Mouse (Mus musculus) hindbrain, embryonic 14.5 days (tissue): ENCODE results near the gene Cd163. TPM values are rescaled to one million over a fixed set of nuclear protein-coding genes. Genes with fewer than 3 reads are reported as not detected.

ENCODE experiments used
- ATAC-seq: fragments of 200-750 bp; cut with Nextera tagmentation; 2 replicates; pipeline ENCODE4 v1.8.0; 2017; ENCODE audit warnings: moderate number of reproducible peaks, mild to moderate bottlenecking, moderate TSS enrichment, moderate library complexity; ENCODE audit not compliant: low FRiP score
- DNase-seq: peaks from one replicate; pipeline ENCODE4 v3.0.0-alpha.2; 2015; ENCODE audit warnings: low spot score
- H3K27ac ChIP-seq: fragments of 300-500 bp; sonication (generic); 2 replicates; pipeline ENCODE4 v1.5.1; 2014; ENCODE audit warnings: mild to moderate bottlenecking, moderate library complexity
- H3K27me3 ChIP-seq: fragments of 300-500 bp; sonication (generic); 2 replicates; pipeline ENCODE4 v1.6.1; 2014; ENCODE audit warnings: mild to moderate bottlenecking, low read length, mixed read lengths; ENCODE audit not compliant: control insufficient read depth, insufficient read depth
- H3K36me3 ChIP-seq: fragments of 300-500 bp; sonication (generic); replicated peaks from 2 replicates; pipeline ENCODE4 v1.6.1; 2014; ENCODE audit not compliant: control insufficient read depth, insufficient read depth
- H3K4me1 ChIP-seq: fragments of 300-500 bp; sonication (generic); replicated peaks from 2 replicates; pipeline ENCODE4 v1.6.1; 2014; ENCODE audit warnings: antibody characterized with exemption, low read length, mixed read lengths; ENCODE audit not compliant: control insufficient read depth, insufficient read depth
- H3K4me2 ChIP-seq: fragments of 300-500 bp; sonication (generic); replicated peaks from 2 replicates; pipeline ENCODE4 v1.6.1; 2014; ENCODE audit warnings: mild to moderate bottlenecking, moderate library complexity
- H3K4me3 ChIP-seq: fragments of 300-500 bp; sonication (generic); replicated peaks from 2 replicates; pipeline ENCODE4 v1.5.1; 2014; ENCODE audit warnings: mild to moderate bottlenecking, low read length
- H3K9ac ChIP-seq: fragments of 300-500 bp; sonication (generic); 2 replicates; pipeline ENCODE4 v1.6.1; 2014
- H3K9me3 ChIP-seq: fragments of 300-500 bp; sonication (generic); 2 replicates; pipeline ENCODE4 v1.6.1; 2016; ENCODE audit warnings: low read length; ENCODE audit not compliant: control insufficient read depth
- WGBS: fragments of 180-500 bp; shearing (Covaris S2); extraction: QIAGEN DNeasy Blood & Tissue Kit; methylation state at CpG from one replicate; pipeline ENCODE4 v1.1.7; 2014; 5-methylcytosine and 5-hydroxymethylcytosine counted together
- polyA plus RNA-seq: library from polyadenylated mRNA; unstranded; fragments of >200 nt; fragmentation: Nextera tagmentation; extraction: Ambion mirVana; gene quantifications from 2 replicates; pipeline ENCODE4 v1.2.1, GENCODE M21; 2014

Gene Cd163
- polyA plus RNA-seq, 1 experiment from 2014 or later, result 0.27 TPM

DNA sequence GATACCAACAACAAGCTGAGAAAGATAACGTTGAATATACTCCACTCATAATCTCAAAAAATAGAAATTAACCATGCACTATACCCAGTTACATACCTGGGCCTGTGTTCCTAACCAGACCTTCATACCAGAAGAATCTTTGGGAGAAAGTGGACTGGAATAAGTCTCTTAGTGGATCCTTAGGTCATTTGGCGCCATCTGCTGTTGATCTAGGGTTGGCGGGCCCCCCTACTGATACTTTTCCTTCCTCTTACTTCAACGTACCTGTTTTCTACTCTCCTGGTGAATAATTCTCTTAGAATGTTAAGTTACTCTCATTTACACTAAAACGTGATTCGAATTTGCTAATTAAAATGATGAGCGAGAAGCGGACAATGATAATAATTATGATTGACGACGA is 74.9 kb downstream of the Cd163 start:
- H3K27me3 ChIP-seq, result no peaks in the 10 kb centered on the region
- H3K27ac ChIP-seq, result no peak overlapping the region
- WGBS, result 37% methylated on average over 10 of the region's 10 CpGs
- DNase-seq (peak; percentile 75), ATAC-seq (no peak)
- H3K9ac ChIP-seq, result no peak overlapping the region
- no peaks in the 10 kb centered on the region for H3K36me3 ChIP-seq
- H3K4me1 ChIP-seq, result no peaks in the 10 kb centered on the region
- no peak overlapping the region for H3K4me3 ChIP-seq
- H3K9me3 ChIP-seq, result no peaks in the 10 kb centered on the region
- H3K4me2 ChIP-seq, result no peak overlapping the region

Other genes with a start within 250 kb of the Cd163 start
- gene Vmn2r27, start 72.8 kb upstream of the Cd163 start, polyA plus RNA-seq, result not detected in 2 replicates
- gene Pex5, start 110.4 kb downstream of the Cd163 start, polyA plus RNA-seq, result 51.7 and 58.6 TPM in 2 replicates
- gene Clstn3, start 160.1 kb downstream of the Cd163 start, polyA plus RNA-seq, result 94.2 and 110 TPM in 2 replicates
- 0.31 and 0.46 TPM in 2 replicates for gene C1rl, start 188.5 kb downstream of the Cd163 start, polyA plus RNA-seq
- gene C1ra, start 207.7 kb downstream of the Cd163 start, polyA plus RNA-seq, result 0.20 and 0.26 TPM in 2 replicates
- 0.59 and 0.77 TPM in 2 replicates for gene C1s1, start 237.7 kb downstream of the Cd163 start, polyA plus RNA-seq